Mouse (Mus musculus) gastrocnemius, postnatal 10 days (tissue): ENCODE measurements around the gene Aire. TPM values are rescaled to one million over a fixed set of nuclear protein-coding genes. Genes with fewer than 3 reads are reported as not detected.
"Not testable (repeated sequence)": the region's sequence is repeated elsewhere in the genome, so short reads cannot be mapped to it uniquely, and the experiment has no call there.

Source experiments
- DNase-seq: peaks from one replicate; pipeline ENCODE4 v3.0.0; 2021; ENCODE audit warnings: mixed read lengths
- total RNA-seq, 2 experiments: library from RNA; stranded (reverse); gene quantifications; 2 replicates each; pipeline ENCODE4 v1.2.3; 2021

Gene Aire
- total RNA-seq, 2 experiments from 2014 or later: not detected

GRCm38 (mm10) chr10:78049519-78050035 lies 6.2 kb upstream of the Aire start:
- DNase-seq: no peak

GRCm38 (mm10) chr10:78048061-78048730 lies 4.8 kb upstream of the Aire start:
- no peak for DNase-seq

GRCm38 (mm10) chr10:78046388-78046787 lies 3.0 kb upstream of the Aire start:
- DNase-seq: no peak

- DNase-seq: no peak
Observed at GRCm38 (mm10) chr10:78044531-78044930, 1.1 kb upstream of the Aire start.

- DNase-seq: no peak
Observed at GRCm38 (mm10) chr10:78042697-78043405, 559 bp downstream of the Aire start.

GRCm38 (mm10) chr10:78042096-78042495 lies 1.3 kb downstream of the Aire start:
- DNase-seq: no peak

GRCm38 (mm10) chr10:78041647-78042046 lies 1.8 kb downstream of the Aire start, which contains the start of gene Dnmt3l:
Gene Dnmt3l (plus strand): TSS chr10:78041947.
- DNase-seq: no peak

GRCm38 (mm10) chr10:78037139-78037538 lies 6.3 kb downstream of the Aire start:
- no peak for DNase-seq

- no peak for DNase-seq
Observed at GRCm38 (mm10) chr10:78031987-78032386, 11.4 kb downstream of the Aire start.

GRCm38 (mm10) chr10:78029080-78029479 lies 14.3 kb downstream of the Aire start:
- no peak for DNase-seq

GRCm38 (mm10) chr10:78028129-78028528 lies 15.3 kb downstream of the Aire start:
- DNase-seq: peak; percentile 74

GRCm38 (mm10) chr10:78025453-78025852 lies 18.0 kb downstream of the Aire start:
- not testable (repeated sequence) for DNase-seq

GRCm38 (mm10) chr10:78019984-78020383 lies 23.4 kb downstream of the Aire start:
- DNase-seq: not testable (repeated sequence)

- DNase-seq: no peak
Observed at GRCm38 (mm10) chr10:78019291-78019690, 24.1 kb downstream of the Aire start.

- DNase-seq: peak; percentile 88
Observed at GRCm38 (mm10) chr10:78018797-78019203, 24.6 kb downstream of the Aire start.

GRCm38 (mm10) chr10:78016366-78016765 lies 27.0 kb downstream of the Aire start:
- DNase-seq: no peak

GRCm38 (mm10) chr10:78015489-78015888 lies 27.9 kb downstream of the Aire start:
- no peak for DNase-seq

- no peak for DNase-seq
Observed at GRCm38 (mm10) chr10:78012661-78013495, 30.5 kb downstream of the Aire start.

- not testable (repeated sequence) for DNase-seq
Observed at GRCm38 (mm10) chr10:78011116-78011515, 32.3 kb downstream of the Aire start.

GRCm38 (mm10) chr10:78010335-78010734 lies 33.1 kb downstream of the Aire start:
- DNase-seq: no peak

- no peak for DNase-seq
Observed at GRCm38 (mm10) chr10:78009945-78010293, 33.5 kb downstream of the Aire start, which contains the start of gene Pfkl. Gene Pfkl (minus strand): TSS chr10:78010083.

GRCm38 (mm10) chr10:78009184-78009944 lies 34.0 kb downstream of the Aire start:
- DNase-seq: peak; percentile 93
